Mouse (Mus musculus) large intestine, adult 2 months (tissue): Measurements from ENCODE around the gene Fam228a. TPM values are rescaled to one million over a fixed set of nuclear protein-coding genes. Genes with fewer than 3 reads are reported as not detected.
"Not testable (repeated sequence)": the region's sequence is repeated elsewhere in the genome, so short reads cannot be mapped to it uniquely, and the experiment has no call there.

Experiments used
- DNase-seq: peaks from one replicate; pipeline ENCODE4 v3.0.0-alpha.2; 2012; ENCODE audit warnings: low read depth, low spot score
- WGBS: fragments of 180-500 bp; shearing (Covaris S2); methylation state at CpG from one replicate; pipeline ENCODE4 v1.1.7; 2018; 5-methylcytosine and 5-hydroxymethylcytosine counted together
- polyA plus RNA-seq: library from polyadenylated mRNA; depleted of rRNA; stranded (reverse); fragments of >200 nt; gene quantifications from 2 replicates; pipeline ENCODE4 v1.2.3, GENCODE M21; 2012; rRNA removed

Gene Fam228a
- polyA plus RNA-seq: not detected in 2 replicates

- DNase-seq: no peak
- WGBS: 91% methylated on average over 18 of the region's 18 CpGs
These were observed at the start of gene Fam228a for GRCm38 (mm10) chr12:4738031-4738576. Gene Fam228a, minus strand, starts transcription at chr12:4738430.

- no peak for DNase-seq
- WGBS: 41% methylated on average over 2 of the region's 2 CpGs
These were observed 46.2 kb upstream of the Fam228a start for GRCm38 (mm10) chr12:4784466-4784865.

- DNase-seq: no peak
- WGBS: 49% methylated on average over 5 of the region's 5 CpGs
These were observed 45.4 kb upstream of the Fam228a start for GRCm38 (mm10) chr12:4783598-4783997.

GRCm38 (mm10) chr12:4781725-4782404 lies 43.6 kb upstream of the Fam228a start:
- WGBS: 81% methylated on average over 9 of the region's 9 CpGs

GRCm38 (mm10) chr12:4781270-4781669 lies 43.0 kb upstream of the Fam228a start:
- no peak for DNase-seq
- WGBS: 89% methylated on average over 1 of the region's 1 CpGs

More at GRCm38 (mm10) chr12:4781725-4782404, 43.6 kb upstream of the Fam228a start:
- not testable (repeated sequence) for DNase-seq

- 61% methylated on average over 2 of the region's 2 CpGs for WGBS
- no peak for DNase-seq
These were observed 42.0 kb upstream of the Fam228a start for GRCm38 (mm10) chr12:4780245-4780644.

GRCm38 (mm10) chr12:4777734-4778133 lies 39.5 kb upstream of the Fam228a start:
- WGBS: 80% methylated on average over 6 of the region's 6 CpGs
- no peak for DNase-seq

- WGBS: 72% methylated on average over 9 of the region's 9 CpGs
- no peak for DNase-seq
These were observed 37.3 kb upstream of the Fam228a start for GRCm38 (mm10) chr12:4775588-4775949.

- 87% methylated on average over 8 of the region's 8 CpGs for WGBS
These were observed 36.8 kb upstream of the Fam228a start for GRCm38 (mm10) chr12:4774895-4775587.

GRCm38 (mm10) chr12:4769333-4769723 lies 31.1 kb upstream of the Fam228a start:
- 21% methylated on average over 13 of the region's 13 CpGs for WGBS
- no peak for DNase-seq

More at GRCm38 (mm10) chr12:4774895-4775587, 36.8 kb upstream of the Fam228a start:
- no peak for DNase-seq

GRCm38 (mm10) chr12:4768492-4769332 lies 30.5 kb upstream of the Fam228a start, which contains the start of the genes Pfn4 and Fam228b:
Gene Pfn4, plus strand, starts transcription at chr12:4769022.
Gene Fam228b, minus strand, starts transcription at chr12:4769267.
- DNase-seq: peak; percentile 56
- WGBS: 5% methylated on average over 61 of the region's 61 CpGs

- WGBS: 67% methylated on average over 1 of the region's 1 CpGs
- DNase-seq: no peak
These were observed 18.8 kb upstream of the Fam228a start for GRCm38 (mm10) chr12:4757060-4757459.

GRCm38 (mm10) chr12:4754451-4754850 lies 16.2 kb upstream of the Fam228a start:
- WGBS: 87% methylated on average over 4 of the region's 4 CpGs
- DNase-seq: not testable (repeated sequence)

- no peak for DNase-seq
- WGBS: 83% methylated on average over 10 of the region's 10 CpGs
These were observed 6.3 kb upstream of the Fam228a start for GRCm38 (mm10) chr12:4744486-4744885.

- 77% methylated on average over 3 of the region's 3 CpGs for WGBS
- DNase-seq: no peak
These were observed 4.0 kb upstream of the Fam228a start for GRCm38 (mm10) chr12:4742183-4742582.

- WGBS: 51% methylated on average over 7 of the region's 7 CpGs
- DNase-seq: no peak
These were observed 2.6 kb upstream of the Fam228a start for GRCm38 (mm10) chr12:4740823-4741222.

GRCm38 (mm10) chr12:4732332-4732731 lies 5.9 kb downstream of the Fam228a start:
- WGBS: 50% methylated on average over 4 of the region's 4 CpGs
- no peak for DNase-seq

GRCm38 (mm10) chr12:4731629-4732028 lies 6.6 kb downstream of the Fam228a start:
- WGBS: 53% methylated on average over 4 of the region's 4 CpGs
- no peak for DNase-seq

- WGBS: 88% methylated on average over 3 of the region's 3 CpGs
- no peak for DNase-seq
These were observed 9.1 kb downstream of the Fam228a start for GRCm38 (mm10) chr12:4729165-4729564.
